Mouse (Mus musculus) testis, adult 2 months (tissue): ENCODE results near the gene Rnf213.

Experiments used
- CTCF ChIP-seq: fragments of 200-500 bp; IDR thresholded peaks from 2 replicates; pipeline ENCODE4 v1.5.1; 2012; ENCODE audit warnings: low read depth, mild to moderate bottlenecking, inconsistent platforms, low read length, moderate library complexity; ENCODE audit not compliant: control insufficient read depth, insufficient read depth, insufficient replicate concordance
- POLR2A ChIP-seq: fragments of 200-500 bp; IDR thresholded peaks from 2 replicates; pipeline ENCODE4 v1.6.1; 2012; ENCODE audit warnings: low read depth, mild to moderate bottlenecking, inconsistent platforms, low read length, moderate library complexity; ENCODE audit not compliant: control insufficient read depth

DNA sequence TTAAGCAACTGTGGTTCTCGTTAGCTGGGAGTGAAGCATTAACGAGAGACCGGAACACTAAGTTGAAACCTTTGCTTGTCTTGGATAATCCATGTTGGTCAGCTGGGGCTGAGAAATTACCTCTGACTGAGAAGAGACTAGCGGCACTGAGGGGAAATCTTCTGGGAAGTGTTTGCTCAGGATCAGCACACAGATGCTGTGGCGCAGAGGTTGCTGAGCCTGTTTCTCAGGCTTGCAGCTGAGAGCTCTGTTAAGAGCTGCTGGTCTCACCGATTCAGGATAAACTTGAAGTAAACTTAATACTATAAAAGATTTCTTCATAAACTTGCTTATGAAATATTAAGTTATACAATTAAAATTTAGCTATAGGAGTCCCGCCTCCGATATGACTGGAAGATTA lies 45.9 kb downstream of the Rnf213 start:
- TF ChIP-seq CTCF: no peak
- no peak for TF ChIP-seq POLR2A
